Mouse (Mus musculus) CH12.LX (cell line): ENCODE results near the gene Ttc13. TPM values are rescaled to one million over a fixed set of nuclear protein-coding genes. Genes with fewer than 3 reads are reported as not detected.

Source experiments
- DNase-seq: peaks from one replicate; pipeline ENCODE4 v3.0.0-alpha.2; 2013; ENCODE audit errors: extremely low read depth
- H3K27ac ChIP-seq: 2 replicates; pipeline ENCODE4 v1.5.1; 2012; ENCODE audit warnings: low read depth, mild to moderate bottlenecking, control low read depth, moderate library complexity; ENCODE audit not compliant: insufficient read depth
- H3K27me3 ChIP-seq: replicated peaks from 2 replicates; pipeline ENCODE3; 2012; ENCODE audit warnings: inconsistent platforms
- H3K36me3 ChIP-seq, 2 experiments: replicated peaks in 1 of 2; 2 replicates each; pipeline versions ENCODE3 to v1.6.1; 2012; ENCODE audit warnings: inconsistent platforms in 1 of 2, low read length in 1 of 2, mild to moderate bottlenecking in 1 of 2, mixed read lengths in 1 of 2, moderate library complexity in 1 of 2; ENCODE audit not compliant: control insufficient read depth in 1 of 2, insufficient read depth in 1 of 2
- H3K4me1 ChIP-seq, 2 experiments: 2 replicates each; pipeline ENCODE4 v1.6.1; 2012; ENCODE audit warnings: inconsistent platforms in 1 of 2, moderate library complexity in 1 of 2; ENCODE audit not compliant: insufficient read depth in 2 of 2, control insufficient read depth in 1 of 2
- H3K4me2 ChIP-seq: 2 replicates; pipeline ENCODE4 v1.6.1; 2012; ENCODE audit warnings: low read depth, mild to moderate bottlenecking, control low read depth; ENCODE audit not compliant: poor library complexity, insufficient read depth, severe bottlenecking
- H3K4me3 ChIP-seq, 3 experiments: fragments of 150-350 bp in 1 of 3; sonication (generic) in 1 of 3; replicated peaks in 1 of 3; 2 replicates each; pipeline versions ENCODE3 to v1.5.1; 2011 to 2012; ENCODE audit warnings: low read depth in 2 of 3, low read length in 2 of 3, mild to moderate bottlenecking in 2 of 3, moderate library complexity in 2 of 3, control low read depth in 1 of 3, improper control_type of control experiment in 1 of 3, inconsistent platforms in 1 of 3, mixed read lengths in 1 of 3; ENCODE audit not compliant: poor library complexity in 1 of 3
- H3K79me2 ChIP-seq: replicated peaks from 2 replicates; pipeline ENCODE4 v1.6.1; 2012; ENCODE audit warnings: mild to moderate bottlenecking, moderate library complexity; ENCODE audit not compliant: control insufficient read depth, poor library complexity, insufficient read depth, severe bottlenecking; ENCODE audit errors: extremely low read depth
- H3K9ac ChIP-seq: 2 replicates; pipeline ENCODE4 v1.6.1; 2012; ENCODE audit warnings: low read depth, mild to moderate bottlenecking, control low read depth, moderate library complexity; ENCODE audit not compliant: insufficient read depth
- H3K9me3 ChIP-seq: replicated peaks from 2 replicates; pipeline ENCODE3; 2012; ENCODE audit warnings: low read length, inconsistent platforms, mixed read lengths
- BHLHE40 ChIP-seq: IDR thresholded peaks from 2 replicates; pipeline ENCODE4 v1.6.1; 2011; ENCODE audit warnings: mild to moderate bottlenecking, low read depth, low read length, improper control_type of control experiment
- CHD1 ChIP-seq: IDR thresholded peaks from 2 replicates; pipeline ENCODE4 v1.6.1; 2012; ENCODE audit warnings: low read depth, low read length, improper control_type of control experiment, inconsistent platforms
- CHD2 ChIP-seq: IDR thresholded peaks from 2 replicates; pipeline ENCODE4 v1.6.1; 2011; ENCODE audit warnings: low read length, improper control_type of control experiment
- CTCF ChIP-seq, 2 experiments: IDR thresholded peaks in 1 of 2; conservative IDR thresholded peaks in 1 of 2; 2 replicates each; pipeline ENCODE4 v1.5.1; 2011 to 2012; ENCODE audit warnings: low read depth in 2 of 2, low read length in 2 of 2, improper control_type of control experiment in 1 of 2, inconsistent platforms in 1 of 2, mild to moderate bottlenecking in 1 of 2, moderate library complexity in 1 of 2
- E2F4 ChIP-seq: IDR thresholded peaks from 2 replicates; pipeline ENCODE4 v1.6.1; 2011; ENCODE audit warnings: low read depth, low read length, improper control_type of control experiment; ENCODE audit not compliant: insufficient replicate concordance
- ETS1 ChIP-seq: conservative IDR thresholded peaks from 2 replicates; pipeline ENCODE4 v1.6.1; 2012; ENCODE audit warnings: low read depth, mild to moderate bottlenecking, inconsistent platforms, low read length, improper control_type of control experiment, moderate library complexity
- GABPA ChIP-seq: IDR thresholded peaks from 2 replicates; pipeline ENCODE4 v1.6.1; 2012; ENCODE audit warnings: low read depth, low read length, improper control_type of control experiment, inconsistent platforms; ENCODE audit not compliant: insufficient replicate concordance
- HCFC1 ChIP-seq: IDR thresholded peaks from 2 replicates; pipeline ENCODE4 v1.6.1; 2012; ENCODE audit warnings: low read depth, mild to moderate bottlenecking, inconsistent platforms, low read length, improper control_type of control experiment
- IRF4 ChIP-seq: IDR thresholded peaks from 2 replicates; pipeline ENCODE4 v1.6.1; 2014; ENCODE audit warnings: low read depth, mild to moderate bottlenecking, inconsistent platforms, low read length, improper control_type of control experiment
- JUN ChIP-seq: IDR thresholded peaks from 2 replicates; pipeline ENCODE4 v1.6.1; 2011; ENCODE audit warnings: low read depth, mild to moderate bottlenecking, low read length, improper control_type of control experiment, moderate library complexity; ENCODE audit not compliant: insufficient read depth
- JUND ChIP-seq: conservative IDR thresholded peaks from 2 replicates; pipeline ENCODE4 v1.6.1; 2011; ENCODE audit warnings: low read depth, low read length, improper control_type of control experiment
- KAT2A ChIP-seq: IDR thresholded peaks from 2 replicates; pipeline ENCODE4 v1.6.1; 2012; ENCODE audit warnings: low read length, improper control_type of control experiment, inconsistent platforms; ENCODE audit not compliant: insufficient replicate concordance
- MAZ ChIP-seq: IDR thresholded peaks from 2 replicates; pipeline ENCODE4 v1.6.1; 2012; ENCODE audit warnings: low read depth, mild to moderate bottlenecking, inconsistent platforms, low read length, improper control_type of control experiment, moderate library complexity
- MEF2A ChIP-seq: IDR thresholded peaks from 2 replicates; pipeline ENCODE4 v1.6.1; 2014; ENCODE audit warnings: low read depth, mild to moderate bottlenecking, inconsistent platforms, low read length, improper control_type of control experiment, borderline replicate concordance
- MXI1 ChIP-seq: IDR thresholded peaks from 2 replicates; pipeline ENCODE4 v1.6.1; 2011; ENCODE audit warnings: mild to moderate bottlenecking, low read depth, low read length, improper control_type of control experiment
- MYC ChIP-seq: IDR thresholded peaks from 2 replicates; pipeline ENCODE4 v1.6.1; 2011; ENCODE audit warnings: low read depth, mild to moderate bottlenecking, improper control_type of control experiment, low read length
- NRF1 ChIP-seq: IDR thresholded peaks from 2 replicates; pipeline ENCODE4 v1.6.1; 2014; ENCODE audit warnings: low read depth, mild to moderate bottlenecking, inconsistent platforms, low read length, improper control_type of control experiment, moderate library complexity
- POLR2A ChIP-seq: IDR thresholded peaks from 2 replicates; pipeline ENCODE4 v1.6.1; 2011; ENCODE audit warnings: low read depth, mild to moderate bottlenecking, improper control_type of control experiment, low read length
- RAD21 ChIP-seq: IDR thresholded peaks from 2 replicates; pipeline ENCODE4 v1.6.1; 2011; ENCODE audit warnings: low read depth, mild to moderate bottlenecking, low read length, improper control_type of control experiment, moderate library complexity
- SIN3A ChIP-seq: IDR thresholded peaks from 2 replicates; pipeline ENCODE4 v1.6.1; 2012; ENCODE audit warnings: low read length, improper control_type of control experiment, inconsistent platforms
- SMC3 ChIP-seq: IDR thresholded peaks from 2 replicates; pipeline ENCODE4 v1.6.1; 2011; ENCODE audit warnings: low read depth, low read length, improper control_type of control experiment
- TBP ChIP-seq: conservative IDR thresholded peaks from 2 replicates; pipeline ENCODE4 v1.6.1; 2011; ENCODE audit warnings: low read depth, low read length, improper control_type of control experiment
- TCF12 ChIP-seq: IDR thresholded peaks from 2 replicates; pipeline ENCODE4 v1.6.1; 2014; ENCODE audit warnings: low read depth, mild to moderate bottlenecking, inconsistent platforms, low read length, improper control_type of control experiment
- USF2 ChIP-seq: conservative IDR thresholded peaks from 2 replicates; pipeline ENCODE4 v1.6.1; 2011; ENCODE audit warnings: low read depth, low read length, improper control_type of control experiment
- ZKSCAN1 ChIP-seq: IDR thresholded peaks from 2 replicates; pipeline ENCODE4 v1.6.1; 2012; ENCODE audit warnings: low read depth, inconsistent platforms, low read length, improper control_type of control experiment, borderline replicate concordance
- dilution Hi-C: fragments of 300-500 bp; cut with MboI; formaldehyde crosslinking; loops from 2 replicates; pipeline ENCODE4 v1.14.3; 2020; ENCODE audit warnings: low sequenced_read_pairs; ENCODE audit not compliant: extremely low pct_unique_long_range_greater_than_20kb, extremely low pct_ligation_motif_present
- in situ Hi-C: fragments of 300-500 bp; cut with MboI; formaldehyde crosslinking; loops from 3 replicates; pipeline ENCODE4 v1.14.3; 2019; ENCODE audit warnings: low sequenced_read_pairs, low pct_ligation_motif_present, low pct_unique_long_range_greater_than_20kb, mixed read lengths
- polyA plus RNA-seq: library from polyadenylated mRNA; unstranded; fragments of >175 nt; gene quantifications from 2 replicates; pipeline ENCODE4 v1.2.1, GENCODE M21; 2012; ENCODE audit warnings: low read depth; ENCODE audit not compliant: insufficient read length
- total RNA-seq, 2 experiments: library from RNA; depleted of rRNA; stranded (reverse); fragments of 300-350 nt in 1 of 2; fragments of >200 nt in 1 of 2; gene quantifications; 2 replicates each; pipeline ENCODE4 v1.2.3; 2012 to 2014

Gene Ttc13
- total and polyA plus RNA-seq, 3 experiments: 30.8 to 33.6 (median 33.5) TPM

- H3K27ac ChIP-seq: no peak overlapping the region
- H3K9me3 ChIP-seq: no peaks in the 10 kb centered on the region
- H3K27me3 ChIP-seq: peaks cover 6% of the 10 kb centered on the region
- peaks cover 3 to 9% of the 10 kb centered on the region in 2 experiments; a peak in 3 of 4 replicates for H3K4me1 ChIP-seq
- H3K36me3 ChIP-seq: peaks cover 3 to 18% of the 10 kb centered on the region in 2 experiments
- no peak overlapping the region for H3K9ac ChIP-seq
- no peaks in the 10 kb centered on the region for H3K79me2 ChIP-seq
- no peak for DNase-seq
- in situ Hi-C loops: loop anchor here (5.0 kb wide), 1 partner anchor 35 kb away; no protein-coding TSS in a partner anchor
- H3K4me2 ChIP-seq: no peak overlapping the region
- TF ChIP-seq JUND (no peak), SIN3A (no peak), BHLHE40 (no peak), MYC (no peak), ZKSCAN1 (no peak), HCFC1 (no peak), ETS1 (no peak), TBP (no peak), JUN (no peak), GABPA (no peak), MAZ (no peak), MEF2A (no peak), CHD1 (no peak), USF2 (no peak), CHD2 (no peak), TCF12 (no peak), NRF1 (no peak), CTCF (conservative IDR thresholded peaks at IDR 0.05 in 1 of 2, IDR thresholded peaks at IDR 0.05 in 1 of 2; ENCODE audit: low read depth in 2 of 2, low read length in 2 of 2) (no peak)
- TF ChIP-seq, all 38 proteins: peak for 0
- H3K4me3 ChIP-seq: no peak overlapping the region
- dilution Hi-C loops: no loop called here
These were observed 89.8 kb downstream of the Ttc13 start for GRCm38 (mm10) chr8:124631966-124632365.

GRCm38 (mm10) chr8:124630891-124631290 is 90.9 kb downstream of the Ttc13 start:
- no peak overlapping the region for H3K9ac ChIP-seq
- no peak overlapping the region for H3K4me3 ChIP-seq
- no peak overlapping the region for H3K27ac ChIP-seq
- H3K4me1 ChIP-seq: peaks cover 3 to 9% of the 10 kb centered on the region in 2 experiments; a peak in 3 of 4 replicates
- no peak overlapping the region for H3K4me2 ChIP-seq
- H3K27me3 ChIP-seq: peaks cover 9% of the 10 kb centered on the region
- peaks cover 5% of the 10 kb centered on the region for H3K9me3 ChIP-seq
- H3K79me2 ChIP-seq: no peaks in the 10 kb centered on the region
- dilution Hi-C loops: no loop called here
- peaks cover 0 to 8% of the 10 kb centered on the region in 2 experiments for H3K36me3 ChIP-seq
- TF ChIP-seq TCF12 (no peak), CHD1 (no peak), IRF4 (no peak), JUN (no peak), TBP (no peak), CTCF (conservative IDR thresholded peaks at IDR 0.05 in 1 of 2, IDR thresholded peaks at IDR 0.05 in 1 of 2; ENCODE audit: low read depth in 2 of 2, low read length in 2 of 2) (no peak), SMC3 (no peak), E2F4 (no peak), KAT2A (no peak), ETS1 (no peak), NRF1 (no peak), RAD21 (no peak), POLR2A (no peak), CHD2 (no peak), MAZ (no peak), MXI1 (no peak)
- in situ Hi-C loops: loop anchor here (5.0 kb wide), 1 partner anchor 36 kb away; no protein-coding TSS in a partner anchor
- no peak for DNase-seq
